Mouse (Mus musculus) heart, postnatal 0 days (tissue): ENCODE measurements around the gene P4hb. TPM values are rescaled to one million over a fixed set of nuclear protein-coding genes. Genes with fewer than 3 reads are reported as not detected.
A peak's percentile ranks its signal among the peaks of the same experiment; 100 is the strongest.

ENCODE experiments used
- ATAC-seq: fragments of 200-750 bp; cut with Nextera tagmentation; 2 replicates; pipeline ENCODE4 v1.8.0; 2017; ENCODE audit warnings: low read depth, moderate number of reproducible peaks, moderate library complexity; ENCODE audit not compliant: insufficient read depth
- DNase-seq: peaks from one replicate; pipeline ENCODE4 v3.0.0-alpha.2; 2016; ENCODE audit warnings: low spot score
- H3K27ac ChIP-seq: fragments of 300-500 bp; sonication (generic); 2 replicates; pipeline ENCODE4 v1.5.1; 2014; ENCODE audit warnings: low read depth, mild to moderate bottlenecking
- H3K27me3 ChIP-seq: fragments of 300-500 bp; sonication (generic); 2 replicates; pipeline ENCODE4 v1.6.1; 2014; ENCODE audit warnings: low read length, mixed read lengths; ENCODE audit not compliant: control insufficient read depth, insufficient read depth
- H3K36me3 ChIP-seq: fragments of 300-500 bp; sonication (generic); replicated peaks from 2 replicates; pipeline ENCODE4 v1.6.1; 2014; ENCODE audit warnings: low read length, mixed read lengths; ENCODE audit not compliant: control insufficient read depth, insufficient read depth
- H3K4me1 ChIP-seq: fragments of 300-500 bp; sonication (generic); 2 replicates; pipeline ENCODE4 v1.6.1; 2014; ENCODE audit warnings: antibody characterized with exemption; ENCODE audit not compliant: control insufficient read depth, insufficient read depth
- H3K4me2 ChIP-seq: fragments of 300-500 bp; sonication (generic); 2 replicates; pipeline ENCODE4 v1.6.1; 2014; ENCODE audit warnings: low read depth, mild to moderate bottlenecking, low read length, moderate library complexity
- H3K4me3 ChIP-seq: fragments of 300-500 bp; sonication (generic); 2 replicates; pipeline ENCODE4 v1.5.1; 2014; ENCODE audit warnings: low read depth, low read length
- H3K9ac ChIP-seq: fragments of 300-500 bp; sonication (generic); replicated peaks from 2 replicates; pipeline ENCODE4 v1.6.1; 2014; ENCODE audit warnings: low read depth, low read length, mixed read lengths
- H3K9me3 ChIP-seq: fragments of 300-500 bp; sonication (generic); replicated peaks from 2 replicates; pipeline ENCODE4 v1.6.1; 2016; ENCODE audit warnings: low read length; ENCODE audit not compliant: control insufficient read depth
- CTCF ChIP-seq: IDR thresholded peaks from 2 replicates; pipeline ENCODE4 v1.5.1; 2016; ENCODE audit warnings: antibody characterized with exemption, control low read depth, low read depth
- EP300 ChIP-seq: IDR thresholded peaks from 2 replicates; pipeline ENCODE4 v1.6.1; 2016; ENCODE audit warnings: antibody characterized with exemption, low read depth
- WGBS: fragments of 180-500 bp; shearing (Covaris S2); extraction: QIAGEN DNeasy Blood & Tissue Kit; methylation state at CpG from one replicate; pipeline ENCODE4 v1.1.7; 2014; 5-methylcytosine and 5-hydroxymethylcytosine counted together
- polyA plus RNA-seq: library from polyadenylated mRNA; unstranded; fragments of >200 nt; fragmentation: Nextera tagmentation; extraction: Ambion mirVana; gene quantifications from 2 replicates; pipeline ENCODE4 v1.2.1, GENCODE M21; 2015
- total RNA-seq: library from RNA; depleted of rRNA; stranded (reverse); fragments of >200 nt; gene quantifications from 2 replicates; pipeline ENCODE4 v1.2.3, GENCODE M21; 2014; ENCODE audit warnings: low replicate concordance

P4hb gene
- total and polyA plus RNA-seq, 2 experiments from 2014 or later: 232 to 261 TPM

DNA sequence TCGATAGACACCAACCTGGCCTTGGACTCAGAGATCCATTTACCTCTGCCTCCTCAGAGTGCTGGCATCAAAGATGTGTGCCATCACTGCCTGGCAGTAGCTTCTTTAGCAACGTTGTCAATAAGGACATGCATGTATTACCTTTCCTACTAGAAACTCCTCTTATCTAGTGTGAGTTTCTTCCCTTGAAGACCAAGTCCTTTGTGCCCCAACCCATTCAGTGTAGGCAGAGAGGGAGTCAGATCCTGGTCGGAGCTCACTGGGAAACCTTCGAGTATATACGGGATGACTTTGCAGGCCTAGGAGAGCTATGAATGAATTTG is 1.2 kb upstream of the P4hb start:
- peak overlapping the region; percentile 67 for H3K4me2 ChIP-seq
- DNase-seq (no peak), ATAC-seq (no peak)
- peak overlapping the region; percentile 82; the same call in 1 of the 2 replicates for H3K4me3 ChIP-seq
- H3K4me1 ChIP-seq: peaks cover 29% of the 10 kb centered on the region
- no peaks in the 10 kb centered on the region for H3K9me3 ChIP-seq
- peak overlapping the region; percentile 79; the same call in 1 of the 2 replicates for H3K9ac ChIP-seq
- no peak for TF ChIP-seq CTCF
- TF ChIP-seq EP300: no peak
- 14% methylated on average over 5 of the region's 5 CpGs for WGBS
- H3K27ac ChIP-seq: peak overlapping the region; percentile 97
- H3K36me3 ChIP-seq: peaks cover 41% of the 10 kb centered on the region
- H3K27me3 ChIP-seq: no peaks in the 10 kb centered on the region

DNA sequence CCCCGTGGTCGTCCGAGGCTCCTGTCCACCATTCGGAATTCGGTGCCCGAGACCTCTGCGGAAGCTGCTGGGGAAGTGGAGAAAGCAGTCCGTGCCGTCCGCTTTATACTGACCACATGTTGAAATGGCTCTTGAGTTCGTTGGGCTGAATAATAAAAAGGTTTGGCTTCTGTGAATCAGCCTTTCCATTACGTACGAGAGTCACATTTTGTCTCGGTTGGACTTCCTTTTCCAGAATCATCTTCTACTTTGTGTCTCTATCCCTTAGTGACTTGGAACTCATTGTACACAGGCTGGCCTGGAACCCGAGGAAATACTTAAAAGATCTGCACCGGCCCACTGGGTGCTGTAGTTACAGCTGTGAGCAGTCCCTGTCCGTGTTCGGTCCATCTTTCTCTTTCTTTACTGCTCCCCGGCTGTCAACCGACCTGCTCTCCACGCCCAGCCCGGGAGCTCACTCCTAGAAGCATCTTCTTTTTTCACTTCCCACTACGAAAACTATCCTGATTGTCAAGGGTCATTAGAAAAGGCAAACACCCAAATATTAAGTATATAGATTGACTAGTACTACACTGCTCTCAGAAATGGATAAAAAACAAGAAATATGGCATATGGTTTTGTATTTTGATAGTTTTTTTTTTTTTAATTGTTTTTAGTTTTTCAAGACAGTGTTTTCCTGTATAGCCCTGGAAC is 678 bp upstream of the P4hb start:
- peak overlapping the region; percentile 82 for H3K4me3 ChIP-seq
- H3K27ac ChIP-seq: peak overlapping the region; percentile 97
- DNase-seq (peak; percentile 30), ATAC-seq (peak; percentile 2; the same call in 1 of the 2 replicates)
- peak overlapping the region; percentile 67 for H3K4me2 ChIP-seq
- under 1% methylated on average over 23 of the region's 23 CpGs for WGBS
- peaks cover 37% of the 10 kb centered on the region for H3K36me3 ChIP-seq
- no peak for TF ChIP-seq CTCF
- TF ChIP-seq EP300: no peak
- H3K9me3 ChIP-seq: no peaks in the 10 kb centered on the region
- H3K27me3 ChIP-seq: no peaks in the 10 kb centered on the region
- H3K4me1 ChIP-seq: peaks cover 26% of the 10 kb centered on the region
- peak overlapping the region; percentile 79 for H3K9ac ChIP-seq

DNA sequence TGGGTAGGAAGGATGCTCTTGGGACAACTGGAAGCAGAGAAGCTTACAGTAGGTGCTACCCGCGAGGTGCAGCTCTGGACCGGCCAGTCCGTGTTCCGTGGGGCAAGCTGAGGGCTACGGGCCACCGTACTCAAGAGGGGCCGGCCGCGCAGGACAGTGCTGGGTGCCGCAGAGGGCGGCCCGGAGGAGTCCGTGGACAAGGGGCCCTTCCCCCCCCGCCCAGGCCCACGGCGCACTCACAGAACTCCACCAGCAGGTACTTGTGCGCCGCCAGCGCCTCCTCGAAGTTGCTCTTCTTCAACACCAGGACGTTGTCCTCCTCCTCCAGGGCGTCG is 669 bp downstream of the P4hb start:
- ATAC-seq (peak; percentile 7), DNase-seq (no peak)
- Histone ChIP-seq H3K27ac (peak overlapping the region; percentile 81), H3K27me3 (no peaks in the 10 kb centered on the region), H3K4me1 (peaks cover 26% of the 10 kb centered on the region), H3K4me2 (peak overlapping the region; percentile 67), H3K36me3 (peaks cover 37% of the 10 kb centered on the region), H3K4me3 (peak overlapping the region; percentile 82), H3K9ac (peak overlapping the region; percentile 90), H3K9me3 (no peaks in the 10 kb centered on the region)
- under 1% methylated on average over 22 of the region's 24 CpGs for WGBS
- TF ChIP-seq EP300: no peak
- no peak for TF ChIP-seq CTCF

DNA sequence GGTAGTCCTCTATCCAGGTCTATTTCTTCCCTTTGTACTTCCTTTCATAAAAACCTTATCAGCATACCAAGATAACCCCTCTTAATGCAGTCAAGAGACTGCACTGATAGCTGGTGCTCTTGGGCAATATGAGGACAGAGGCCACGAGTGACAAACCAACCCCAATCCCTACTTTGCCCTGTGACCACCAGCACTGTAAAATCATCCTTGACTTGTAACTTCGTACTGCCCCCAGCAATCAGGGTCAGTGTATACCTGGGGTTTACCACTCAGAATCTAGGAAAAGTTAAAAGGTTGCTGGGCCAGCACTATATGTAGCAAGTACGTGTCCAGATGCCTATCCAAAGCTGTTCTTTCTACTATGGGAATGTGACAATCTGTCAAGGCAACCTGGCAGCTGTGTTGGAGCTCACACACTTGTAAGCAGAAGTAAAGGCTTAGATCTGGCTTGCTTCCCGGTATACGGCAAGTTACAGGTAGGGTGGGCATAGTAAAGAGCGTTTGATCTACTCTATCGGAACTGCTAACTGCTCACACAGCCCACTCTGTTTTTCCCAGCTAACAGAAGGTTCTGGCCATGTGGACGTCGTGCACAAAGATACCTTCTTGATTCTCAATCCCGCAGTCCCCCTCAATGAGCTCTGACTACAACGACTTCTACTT is 1.2 kb downstream of the P4hb start:
- Histone ChIP-seq H3K4me1 (peaks cover 26% of the 10 kb centered on the region), H3K27ac (peak overlapping the region; percentile 81), H3K4me3 (peak overlapping the region; percentile 82), H3K36me3 (peaks cover 41% of the 10 kb centered on the region), H3K27me3 (no peaks in the 10 kb centered on the region), H3K9me3 (no peaks in the 10 kb centered on the region), H3K9ac (peak overlapping the region; percentile 90), H3K4me2 (peak overlapping the region; percentile 67)
- WGBS: 2% methylated on average over 11 of the region's 11 CpGs
- ATAC-seq (no peak), DNase-seq (no peak)
- TF ChIP-seq EP300 (no peak), CTCF (no peak)

DNA sequence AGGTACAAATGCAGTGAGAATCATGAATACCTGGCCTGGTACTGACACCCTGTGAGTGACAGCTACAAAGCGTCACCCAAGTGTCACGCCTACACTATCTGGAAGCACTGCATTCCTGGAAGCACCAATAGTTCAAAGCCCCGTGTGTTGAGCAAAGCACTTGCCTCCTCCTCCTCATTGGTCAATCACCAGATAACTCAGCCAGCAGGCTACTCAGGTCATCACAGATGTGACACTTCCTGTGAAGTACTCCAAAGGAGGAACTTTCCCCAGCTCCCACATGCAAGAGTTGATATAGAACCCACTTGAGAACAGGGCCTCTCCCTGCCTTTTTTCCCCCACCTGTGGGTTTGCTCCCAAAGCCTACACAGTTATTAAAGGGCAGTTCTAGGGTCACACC is 1.9 kb downstream of the P4hb start:
- H3K36me3 ChIP-seq: peaks cover 45% of the 10 kb centered on the region
- TF ChIP-seq CTCF (no peak), EP300 (no peak)
- H3K27me3 ChIP-seq: no peaks in the 10 kb centered on the region
- peak overlapping the region; percentile 67 for H3K4me2 ChIP-seq
- DNase-seq (no peak), ATAC-seq (no peak)
- no peaks in the 10 kb centered on the region for H3K9me3 ChIP-seq
- WGBS: 49% methylated on average over 3 of the region's 3 CpGs
- peaks cover 26% of the 10 kb centered on the region for H3K4me1 ChIP-seq
- peak overlapping the region; percentile 82; the same call in 1 of the 2 replicates for H3K4me3 ChIP-seq
- no peak overlapping the region for H3K9ac ChIP-seq
- H3K27ac ChIP-seq: no peak overlapping the region

DNA sequence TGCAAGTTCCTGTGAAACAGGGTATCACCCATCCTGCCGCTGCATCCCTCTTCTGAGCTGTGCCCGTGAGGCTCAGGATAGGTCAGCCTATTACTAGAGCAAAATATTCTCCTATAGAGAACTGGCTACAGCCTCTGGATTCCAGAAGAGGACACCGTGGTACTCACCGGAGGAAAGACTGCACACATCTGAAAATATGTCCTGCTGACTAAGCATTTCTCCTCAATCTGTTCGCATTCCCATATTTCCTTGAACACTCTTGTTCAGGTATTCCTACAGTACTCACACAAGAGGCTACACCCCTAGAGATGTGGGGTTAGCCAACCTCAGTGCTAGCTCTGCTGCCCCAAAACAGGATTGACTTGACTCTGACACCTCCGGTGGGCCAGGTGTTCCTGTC is 4.7 kb downstream of the P4hb start:
- no peak for TF ChIP-seq CTCF
- no peak for TF ChIP-seq EP300
- 86% methylated on average over 6 of the region's 6 CpGs for WGBS
- Histone ChIP-seq H3K4me1 (peaks cover 13% of the 10 kb centered on the region), H3K4me2 (no peak overlapping the region), H3K27me3 (no peaks in the 10 kb centered on the region), H3K4me3 (no peak overlapping the region), H3K9ac (no peak overlapping the region), H3K9me3 (no peaks in the 10 kb centered on the region), H3K27ac (no peak overlapping the region), H3K36me3 (peaks cover 73% of the 10 kb centered on the region)
- no peak for DNase-seq
- no peak for ATAC-seq
